Mouse (Mus musculus) testis, adult 2 months (tissue): ENCODE measurements at regions not wholly inside any gene's neighbourhood (a gene's known extent, or its start where the extent isn't known, plus 50 kb on each side); places are given as distances from the start of the nearest gene placed in this dataset.

ENCODE experiments used
- H3K27ac ChIP-seq: fragments of 200-500 bp; 2 replicates; pipeline ENCODE4 v1.5.1; 2012; ENCODE audit warnings: low read depth, low read length; ENCODE audit not compliant: control insufficient read depth, insufficient read depth
- H3K27me3 ChIP-seq: fragments of 200-500 bp; 2 replicates; pipeline ENCODE4 v1.6.1; 2012; ENCODE audit warnings: mild to moderate bottlenecking, low read length, moderate library complexity; ENCODE audit not compliant: control insufficient read depth, insufficient read depth
- H3K36me3 ChIP-seq: fragments of 200-500 bp; 2 replicates; pipeline ENCODE4 v1.6.1; 2012; ENCODE audit warnings: mild to moderate bottlenecking, low read length; ENCODE audit not compliant: control insufficient read depth, insufficient read depth
- H3K4me1 ChIP-seq: fragments of 200-500 bp; 2 replicates; pipeline ENCODE4 v1.6.1; 2012; ENCODE audit warnings: low read length; ENCODE audit not compliant: control insufficient read depth, insufficient read depth
- H3K4me3 ChIP-seq: fragments of 200-500 bp; 2 replicates; pipeline ENCODE4 v1.5.1; 2012; ENCODE audit warnings: low read depth, mild to moderate bottlenecking, low read length, moderate library complexity, mixed read lengths; ENCODE audit not compliant: control insufficient read depth
- CTCF ChIP-seq: fragments of 200-500 bp; IDR thresholded peaks from 2 replicates; pipeline ENCODE4 v1.5.1; 2012; ENCODE audit warnings: low read depth, mild to moderate bottlenecking, inconsistent platforms, low read length, moderate library complexity; ENCODE audit not compliant: control insufficient read depth, insufficient read depth, insufficient replicate concordance
- POLR2A ChIP-seq: fragments of 200-500 bp; IDR thresholded peaks from 2 replicates; pipeline ENCODE4 v1.6.1; 2012; ENCODE audit warnings: low read depth, mild to moderate bottlenecking, inconsistent platforms, low read length, moderate library complexity; ENCODE audit not compliant: control insufficient read depth

GRCm38 (mm10) chr3:99785955-99786529 lies 99.2 kb upstream of the Spag17 start:
- H3K4me1 ChIP-seq, result no peaks in the 10 kb centered on the region
- H3K36me3 ChIP-seq, result no peaks in the 10 kb centered on the region
- no peaks in the 10 kb centered on the region for H3K27me3 ChIP-seq
- no peak overlapping the region for H3K27ac ChIP-seq
- no peak overlapping the region for H3K4me3 ChIP-seq
- TF ChIP-seq CTCF, result no peak
- TF ChIP-seq POLR2A, result no peak

GRCm38 (mm10) chr3:99791316-99791715 lies 93.9 kb upstream of the Spag17 start:
- H3K27ac ChIP-seq, result no peak overlapping the region
- no peaks in the 10 kb centered on the region for H3K4me1 ChIP-seq
- H3K36me3 ChIP-seq, result no peaks in the 10 kb centered on the region
- H3K4me3 ChIP-seq, result no peak overlapping the region
- no peaks in the 10 kb centered on the region for H3K27me3 ChIP-seq
- TF ChIP-seq CTCF (no peak), POLR2A (no peak)

- Histone ChIP-seq H3K27ac (no peak overlapping the region), H3K4me1 (no peaks in the 10 kb centered on the region), H3K36me3 (no peaks in the 10 kb centered on the region), H3K27me3 (no peaks in the 10 kb centered on the region), H3K4me3 (no peak overlapping the region)
- no peak for TF ChIP-seq CTCF
- TF ChIP-seq POLR2A, result no peak
Observed at GRCm38 (mm10) chr3:99793622-99794021, 91.6 kb upstream of the Spag17 start.

- H3K4me3 ChIP-seq, result no peak overlapping the region
- no peaks in the 10 kb centered on the region for H3K36me3 ChIP-seq
- no peak for TF ChIP-seq POLR2A
- no peak for TF ChIP-seq CTCF
- no peak overlapping the region for H3K27ac ChIP-seq
- no peaks in the 10 kb centered on the region for H3K4me1 ChIP-seq
- H3K27me3 ChIP-seq, result no peaks in the 10 kb centered on the region
Observed at GRCm38 (mm10) chr3:99795835-99796234, 89.4 kb upstream of the Spag17 start.

GRCm38 (mm10) chr3:99797791-99798190 lies 87.4 kb upstream of the Spag17 start:
- Histone ChIP-seq H3K36me3 (no peaks in the 10 kb centered on the region), H3K27me3 (no peaks in the 10 kb centered on the region), H3K4me1 (no peaks in the 10 kb centered on the region), H3K27ac (no peak overlapping the region), H3K4me3 (no peak overlapping the region)
- no peak for TF ChIP-seq CTCF
- TF ChIP-seq POLR2A, result no peak

- Histone ChIP-seq H3K27ac (no peak overlapping the region), H3K4me1 (no peaks in the 10 kb centered on the region), H3K27me3 (no peaks in the 10 kb centered on the region), H3K4me3 (no peak overlapping the region), H3K36me3 (no peaks in the 10 kb centered on the region)
- TF ChIP-seq CTCF (no peak), POLR2A (no peak)
Observed at GRCm38 (mm10) chr3:99810532-99810931, 74.7 kb upstream of the Spag17 start.

- no peak overlapping the region for H3K27ac ChIP-seq
Observed at GRCm38 (mm10) chr3:99811276-99811675, 73.9 kb upstream of the Spag17 start.

GRCm38 (mm10) chr3:99812836-99813235 lies 72.4 kb upstream of the Spag17 start:
- TF ChIP-seq CTCF (no peak), POLR2A (no peak)
- Histone ChIP-seq H3K4me3 (no peak overlapping the region), H3K27me3 (no peaks in the 10 kb centered on the region), H3K27ac (no peak overlapping the region), H3K4me1 (no peaks in the 10 kb centered on the region), H3K36me3 (no peaks in the 10 kb centered on the region)

More at GRCm38 (mm10) chr3:99811276-99811675, 73.9 kb upstream of the Spag17 start:
- Histone ChIP-seq H3K4me3 (no peak overlapping the region), H3K4me1 (no peaks in the 10 kb centered on the region), H3K27me3 (no peaks in the 10 kb centered on the region), H3K36me3 (no peaks in the 10 kb centered on the region)
- TF ChIP-seq CTCF, result no peak
- TF ChIP-seq POLR2A, result no peak
